ENCODE assay signal across 8 mouse cellular contexts in the genomic region with DNA sequence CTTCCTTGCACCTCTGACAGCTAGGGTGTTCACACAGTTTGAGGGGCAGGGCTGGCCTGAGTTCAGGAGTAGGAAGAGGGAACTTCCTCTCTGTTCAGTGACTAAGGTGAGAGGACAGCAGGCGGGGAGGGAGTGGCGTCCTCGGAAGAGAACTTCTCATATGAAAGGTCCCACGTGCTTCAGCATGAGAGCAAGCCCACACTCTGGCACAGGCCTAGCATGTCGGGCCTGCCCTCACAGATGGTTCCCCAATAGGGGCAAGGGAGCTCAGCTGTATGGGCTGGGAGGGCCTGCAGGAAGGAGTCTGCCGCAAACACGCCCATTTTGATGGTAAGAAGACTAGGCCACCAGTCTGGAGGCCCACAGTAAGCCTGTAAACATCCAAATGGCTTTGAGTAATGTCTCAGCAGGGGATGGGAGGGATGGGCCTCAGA. TPM values are rescaled to one million over a fixed set of nuclear protein-coding genes. Genes with fewer than 3 reads are reported as not detected.
A peak's percentile ranks its signal among the peaks of the same experiment; 100 is the strongest.
DNase-seq lines count a peak whose midpoint lies in the region; ATAC-seq and TF ChIP-seq lines count a peak whose summit lies in the region.

No protein-coding gene starts in this region.

- ATAC-seq in embryonic facial prominence, embryonic 12.5 days (ENCODE audit: insufficient number of reproducible peaks, insufficient read depth, low FRiP score, low TSS enrichment), result no peak

- H3K27ac ChIP-seq in embryonic facial prominence, embryonic 12.5 days, result no peak overlapping the region
- H3K27ac ChIP-seq in embryonic facial prominence, embryonic 10.5 days (replicated peaks), result no peak overlapping the region; the same call in 1 of the 2 replicates
- peak overlapping the region; percentile 54 for H3K27ac ChIP-seq in liver, adult 2 months (replicated peaks; ENCODE audit: insufficient read depth, low read depth, low read length)

- H3K27me3 ChIP-seq in embryonic facial prominence, embryonic 12.5 days, result no peaks in the 10 kb centered on the region
- no peaks in the 10 kb centered on the region for H3K27me3 ChIP-seq in embryonic facial prominence, embryonic 10.5 days (replicated peaks; ENCODE audit: low read depth, poor library complexity, severe bottlenecking)
- H3K27me3 ChIP-seq in liver, adult 2 months (ENCODE audit: control insufficient read depth, insufficient read depth, low read length), result no peaks in the 10 kb centered on the region

- H3K79me2 ChIP-seq in liver, adult 2 months (ENCODE audit: control insufficient read depth, insufficient read depth, low read length), result peaks cover 60% of the 10 kb centered on the region

- H3K9ac ChIP-seq in embryonic facial prominence, embryonic 12.5 days, result peak overlapping the region; percentile 11; the same call in 1 of the 2 replicates
- no peak overlapping the region for H3K9ac ChIP-seq in liver, adult 2 months (ENCODE audit: low read depth, low read length)

- no peak for DNase-seq in embryonic facial prominence, embryonic 10.5 days (ENCODE audit: low spot score)
- peak; percentile 96 for DNase-seq in 416B (ENCODE audit: low read depth)
- DNase-seq in cerebellum, postnatal 36 days, result peak; percentile 39 to 41
- peak; percentile 48 for DNase-seq in liver, adult 2 months (ENCODE audit: extremely low read depth, low read depth, low spot score)
- DNase-seq in naive thymus-derived CD4-positive, alpha-beta T cell, adult 2 months (ENCODE audit: low read depth), result peak; percentile 91
- no peak for DNase-seq in ovary, postnatal 10 days (ENCODE audit: low spot score)
- DNase-seq in layer of hippocampus, postnatal 14 days (ENCODE audit: low spot score in 2 of 2), result no peak

- no peak for TF ChIP-seq POLR2A in liver, adult 2 months (IDR thresholded peaks at IDR 0.05; ENCODE audit: extremely low read depth, insufficient read depth, low read length)

- no peak for TF ChIP-seq CTCF in liver, adult 2 months (IDR thresholded peaks at IDR 0.05; ENCODE audit: low read depth, low read length)

- peaks cover 6% of the 10 kb centered on the region; the same call in 1 of the 2 replicates for H3K36me3 ChIP-seq in embryonic facial prominence, embryonic 12.5 days
- H3K36me3 ChIP-seq in embryonic facial prominence, embryonic 10.5 days (replicated peaks), result peaks cover 27% of the 10 kb centered on the region
- H3K36me3 ChIP-seq in liver, adult 2 months (ENCODE audit: control insufficient read depth, insufficient read depth, low read length), result no peaks in the 10 kb centered on the region

- H3K9me3 ChIP-seq in embryonic facial prominence, embryonic 12.5 days, result no peaks in the 10 kb centered on the region
- H3K9me3 ChIP-seq in embryonic facial prominence, embryonic 10.5 days, result no peaks in the 10 kb centered on the region

- WGBS in embryonic facial prominence, embryonic 12.5 days, result 50% methylated on average over 7 of the region's 7 CpGs
- WGBS in embryonic facial prominence, embryonic 10.5 days, result 56% methylated on average over 7 of the region's 7 CpGs
- 63% methylated on average over 7 of the region's 7 CpGs for WGBS in liver, adult 2 months

- H3K4me1 ChIP-seq in embryonic facial prominence, embryonic 12.5 days, result peaks cover 59% of the 10 kb centered on the region
- H3K4me1 ChIP-seq in embryonic facial prominence, embryonic 10.5 days, result peaks cover 65% of the 10 kb centered on the region
- H3K4me1 ChIP-seq in liver, adult 2 months (ENCODE audit: control insufficient read depth, insufficient read depth, low read length), result peaks cover 17% of the 10 kb centered on the region

- no peak overlapping the region for H3K4me3 ChIP-seq in embryonic facial prominence, embryonic 12.5 days
- H3K4me3 ChIP-seq in embryonic facial prominence, embryonic 10.5 days, result no peak overlapping the region
- H3K4me3 ChIP-seq in liver, adult 2 months (ENCODE audit: insufficient read depth, low read depth, low read length), result no peak overlapping the region

- H3K4me2 ChIP-seq in embryonic facial prominence, embryonic 12.5 days (replicated peaks), result no peak overlapping the region

RNA-seq across cellular contexts. Expression of a gene that starts 5.7 kb away (rescaled TPM):
- polyA plus RNA-seq in embryonic facial prominence, embryonic 12.5 days (2016; fragmentation: Nextera tagmentation; extraction: Ambion mirVana), result 15.0 and 19.0 TPM in 2 replicates
- polyA plus RNA-seq in embryonic facial prominence, embryonic 10.5 days (2016; fragmentation: Nextera tagmentation; extraction: Ambion mirVana), result 12.5 and 14.8 TPM in 2 replicates
- total RNA-seq in liver, adult 2 months (2014; rRNA removed), result 11.3 and 16.4 TPM in 2 replicates
- polyA plus RNA-seq in liver, adult 2 months (2012; rRNA removed), result 23.4 and 30.3 TPM in 2 replicates
- total RNA-seq in layer of hippocampus, postnatal 14 days (2021), result 100 to 1,000 TPM; 146 to 150 TPM

RNA-seq across cellular contexts. Expression of a gene that starts 17.4 kb away (rescaled TPM):
- polyA plus RNA-seq in embryonic facial prominence, embryonic 12.5 days (2016; fragmentation: Nextera tagmentation; extraction: Ambion mirVana), result 11.0 and 13.4 TPM in 2 replicates
- polyA plus RNA-seq in embryonic facial prominence, embryonic 10.5 days (2016; fragmentation: Nextera tagmentation; extraction: Ambion mirVana), result 6.3 and 7.6 TPM in 2 replicates
- 0.40 and 0.46 TPM in 2 replicates for total RNA-seq in liver, adult 2 months (2014; rRNA removed)
- 0.27 and 0.60 TPM in 2 replicates for polyA plus RNA-seq in liver, adult 2 months (2012; rRNA removed)
- 10 to 100 TPM; 70.3 to 81.8 TPM for total RNA-seq in layer of hippocampus, postnatal 14 days (2021)

RNA-seq across cellular contexts. Expression of a gene that starts 31.3 kb away (rescaled TPM):
- 11.1 and 11.5 TPM in 2 replicates for polyA plus RNA-seq in embryonic facial prominence, embryonic 12.5 days (2016; fragmentation: Nextera tagmentation; extraction: Ambion mirVana)
- 4.2 and 4.5 TPM in 2 replicates for polyA plus RNA-seq in embryonic facial prominence, embryonic 10.5 days (2016; fragmentation: Nextera tagmentation; extraction: Ambion mirVana)
- total RNA-seq in liver, adult 2 months (2014; rRNA removed), result 11.5 and 12.1 TPM in 2 replicates
- 15.3 and 29.2 TPM in 2 replicates for polyA plus RNA-seq in liver, adult 2 months (2012; rRNA removed)
- total RNA-seq in layer of hippocampus, postnatal 14 days (2021), result 10 to 100 TPM; 51.6 to 55.7 TPM

Comparison
In these comparisons a context has a peak if more than half of its experiments do, and no peak if none do; other contexts are left out.
1. DNase-seq: peak in 416B (single experiment), cerebellum, postnatal 36 days (2 of 2), liver, adult 2 months (single experiment) and naive thymus-derived CD4-positive, alpha-beta T cell, adult 2 months (single experiment); none in embryonic facial prominence, embryonic 10.5 days (single experiment), ovary, postnatal 10 days (single experiment) and layer of hippocampus, postnatal 14 days (0 of 2).